Mouse (Mus musculus) layer of hippocampus, adult 11-12 months (tissue): ENCODE data around the gene Peli2.
"Not testable (repeated sequence)": the region's sequence is repeated elsewhere in the genome, so short reads cannot be mapped to it uniquely, and the experiment has no call there.

Source experiments
- DNase-seq: peaks from one replicate; pipeline ENCODE4 v3.0.0; 2022; ENCODE audit warnings: low spot score

Gene Peli2

GRCm38 (mm10) chr14:48120752-48121528 lies at the start of gene Peli2:
Gene Peli2 (plus strand): TSS chr14:48120823.
- peak; percentile 65 for DNase-seq

DNA sequence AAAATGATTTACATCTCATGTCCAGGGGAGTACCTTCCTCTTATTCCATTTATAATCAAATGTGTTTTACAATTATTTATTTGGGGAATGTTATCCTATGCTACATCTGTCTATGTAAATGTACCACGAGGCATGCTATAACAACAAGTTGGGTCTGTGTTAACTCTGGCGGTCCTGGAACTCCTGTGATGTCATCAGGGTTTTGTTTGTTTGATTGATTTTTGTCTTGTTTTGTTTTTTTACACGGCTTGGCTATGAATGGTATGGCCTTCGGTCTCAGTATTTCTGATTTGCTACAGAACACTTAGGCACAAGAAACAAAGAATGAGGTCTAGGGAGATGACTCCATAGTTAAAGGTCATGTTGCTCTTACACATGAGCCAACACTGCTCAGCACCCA lies 48.5 kb upstream of the Peli2 start:
- no peak for DNase-seq

DNA sequence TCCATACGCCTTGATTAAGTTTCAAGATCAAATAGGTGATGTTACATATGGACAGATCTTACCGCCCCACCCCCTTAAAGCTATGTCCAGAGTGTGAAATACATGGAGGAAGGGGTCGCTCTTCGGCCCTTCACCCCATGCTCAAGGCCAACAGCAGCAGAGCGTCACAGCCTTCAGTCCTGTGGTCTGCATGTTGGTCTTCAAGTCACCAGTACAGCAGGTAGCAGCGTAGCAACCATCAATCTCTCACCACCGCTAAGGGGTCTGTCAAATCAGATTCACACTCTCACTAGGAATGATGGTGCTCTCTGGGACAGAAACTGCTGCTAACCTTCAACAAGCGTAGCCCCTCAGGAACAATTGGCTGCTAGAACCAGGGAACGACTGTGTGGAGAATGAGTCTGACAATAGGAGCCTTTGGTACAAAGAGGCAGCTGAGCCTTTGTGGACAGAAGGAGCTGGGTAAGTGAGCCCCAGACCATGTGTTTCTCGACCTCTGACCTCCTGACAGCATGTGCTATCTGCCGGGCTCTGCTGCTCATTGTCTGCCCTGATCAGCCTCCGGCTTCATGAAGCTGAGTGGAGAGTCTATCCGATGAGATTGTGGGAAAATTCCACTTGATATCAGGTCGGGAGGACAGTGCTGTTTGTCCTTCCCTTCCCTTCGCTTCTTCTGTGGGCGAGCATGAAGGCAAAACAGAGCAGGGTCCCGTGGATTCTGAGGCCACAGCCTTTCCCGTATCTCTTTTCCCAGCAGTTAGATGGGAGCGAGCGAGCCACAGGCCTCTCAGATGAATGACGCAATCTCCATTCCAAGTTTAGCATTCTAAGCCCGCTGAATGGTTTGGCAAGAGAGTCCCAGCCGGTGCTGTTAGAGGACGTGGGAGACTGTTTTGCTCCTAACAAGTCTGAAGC lies 47.1 kb upstream of the Peli2 start:
- peak; percentile 69 for DNase-seq

- not testable (repeated sequence) for DNase-seq
These were observed 41.0 kb upstream of the Peli2 start for GRCm38 (mm10) chr14:48079574-48079973.

- DNase-seq = peak; percentile 39
These were observed 36.5 kb upstream of the Peli2 start for GRCm38 (mm10) chr14:48083836-48084812.

DNA sequence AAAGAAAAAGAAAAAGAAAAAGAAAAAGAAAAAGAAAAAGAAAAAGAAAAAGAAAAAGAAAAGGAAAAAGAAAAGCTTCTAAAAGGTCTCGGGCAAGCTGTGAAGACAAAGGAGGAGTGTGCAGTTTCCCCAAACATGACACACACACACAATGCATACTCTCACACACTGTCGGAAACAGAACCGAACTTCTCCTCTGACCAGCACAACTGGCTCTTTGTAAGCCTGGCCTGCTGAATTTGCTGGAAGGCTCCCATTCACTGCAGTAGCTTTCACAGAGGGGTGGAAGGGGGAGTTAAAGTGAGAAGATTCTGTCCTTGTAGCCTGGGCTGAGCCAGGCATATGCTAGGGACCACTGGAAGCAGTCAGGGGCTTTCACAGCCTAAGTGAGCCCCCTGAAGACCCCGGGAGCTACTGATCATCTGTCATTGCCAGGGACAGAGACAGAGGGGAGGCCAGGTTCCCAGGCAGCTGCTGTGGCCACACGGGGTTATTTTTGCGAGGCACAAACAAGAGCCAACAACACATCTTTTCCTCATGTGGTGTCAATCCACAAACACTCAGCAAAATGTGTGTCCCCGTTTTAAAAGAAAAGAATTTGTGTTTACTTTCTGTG lies 33.8 kb upstream of the Peli2 start:
- peak; percentile 33 for DNase-seq

DNA sequence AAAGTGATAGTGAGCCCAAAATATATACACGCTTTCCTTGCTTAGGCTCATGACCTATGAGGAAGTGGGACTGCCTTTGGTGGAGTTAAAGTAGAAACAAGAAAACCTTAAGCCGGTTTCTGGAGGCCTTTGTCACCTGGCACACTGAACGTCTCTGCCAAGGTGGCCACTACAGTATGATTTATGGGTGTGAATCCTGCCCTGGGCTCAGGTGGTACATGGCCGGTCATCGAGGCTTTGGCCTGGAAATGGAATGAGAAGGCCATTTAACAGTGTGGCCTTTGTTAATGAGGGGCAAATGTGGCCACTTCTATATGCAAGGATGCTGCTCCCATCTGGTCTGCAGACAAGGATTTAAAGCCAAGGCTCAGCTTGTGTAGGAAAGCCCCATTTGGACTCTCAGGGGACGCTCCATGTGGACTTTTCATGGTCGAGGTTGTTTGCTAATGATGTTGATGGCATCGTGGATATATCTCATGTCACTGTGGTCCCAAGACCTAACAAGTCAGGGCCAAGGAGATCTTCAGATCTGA lies 33.3 kb upstream of the Peli2 start:
- no peak for DNase-seq

DNA sequence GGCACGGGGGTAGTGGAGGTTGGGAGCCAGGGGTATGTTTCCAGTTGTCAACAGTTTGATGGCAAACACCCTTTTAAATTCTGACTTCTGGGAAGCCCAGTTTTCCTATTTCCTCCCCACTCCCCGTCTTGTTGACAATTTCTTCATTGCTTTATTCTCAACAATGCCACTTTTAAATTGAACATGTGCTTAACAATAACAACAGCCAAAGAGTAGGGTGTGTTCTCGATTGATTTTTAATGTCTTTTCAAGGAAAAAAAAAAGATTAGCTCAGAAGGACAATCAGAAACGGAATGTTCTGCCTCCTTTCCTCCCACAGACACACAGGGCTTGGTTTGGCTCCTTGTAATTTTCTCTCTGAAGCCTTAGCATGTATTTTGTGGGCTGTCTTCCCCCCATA lies 30.2 kb upstream of the Peli2 start:
- DNase-seq = no peak

DNA sequence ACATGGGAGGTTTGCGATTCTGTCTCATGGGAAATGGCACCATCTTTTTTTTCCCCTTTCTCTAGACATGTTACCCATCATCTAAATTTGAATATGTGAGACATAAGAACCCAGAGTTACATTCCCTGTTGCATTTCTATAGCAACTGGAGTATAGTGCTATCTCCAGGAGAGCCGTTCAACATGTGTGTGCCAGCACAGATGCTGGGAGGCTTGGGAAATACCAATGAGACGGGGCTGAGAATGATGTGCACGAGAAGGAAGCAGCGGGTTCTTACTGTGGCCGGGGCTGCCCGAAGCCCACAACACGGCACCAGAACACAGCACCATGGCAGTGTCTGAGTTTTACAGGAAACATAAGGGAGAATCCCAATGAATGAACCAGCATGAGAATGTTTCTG lies 29.5 kb upstream of the Peli2 start:
- DNase-seq = no peak

GRCm38 (mm10) chr14:48098253-48098652 lies 22.4 kb upstream of the Peli2 start:
- no peak for DNase-seq

- no peak for DNase-seq
These were observed 21.3 kb upstream of the Peli2 start for GRCm38 (mm10) chr14:48099354-48099753.

DNA sequence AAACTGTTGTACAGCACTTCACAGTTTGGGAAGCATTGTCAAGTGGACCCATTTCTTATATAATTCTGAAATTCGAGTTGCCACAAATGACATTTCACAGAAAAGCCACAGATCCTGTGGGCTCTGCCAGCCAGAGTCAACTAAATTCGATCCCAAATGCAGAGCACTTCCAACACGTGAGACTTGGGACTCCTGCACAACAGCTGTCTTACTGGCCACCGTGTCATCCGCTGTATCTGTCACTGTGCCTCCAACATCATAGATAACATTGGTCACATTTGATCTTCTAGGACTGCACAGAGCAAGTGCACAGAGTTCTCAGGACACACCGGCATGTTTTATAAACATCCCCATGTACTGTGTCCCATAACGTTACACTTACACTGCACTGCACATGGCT lies 14.2 kb upstream of the Peli2 start:
- no peak for DNase-seq

GRCm38 (mm10) chr14:48117986-48118385 lies 2.6 kb upstream of the Peli2 start:
- no peak for DNase-seq

GRCm38 (mm10) chr14:48119012-48119647 lies 1.5 kb upstream of the Peli2 start:
- DNase-seq = no peak

DNA sequence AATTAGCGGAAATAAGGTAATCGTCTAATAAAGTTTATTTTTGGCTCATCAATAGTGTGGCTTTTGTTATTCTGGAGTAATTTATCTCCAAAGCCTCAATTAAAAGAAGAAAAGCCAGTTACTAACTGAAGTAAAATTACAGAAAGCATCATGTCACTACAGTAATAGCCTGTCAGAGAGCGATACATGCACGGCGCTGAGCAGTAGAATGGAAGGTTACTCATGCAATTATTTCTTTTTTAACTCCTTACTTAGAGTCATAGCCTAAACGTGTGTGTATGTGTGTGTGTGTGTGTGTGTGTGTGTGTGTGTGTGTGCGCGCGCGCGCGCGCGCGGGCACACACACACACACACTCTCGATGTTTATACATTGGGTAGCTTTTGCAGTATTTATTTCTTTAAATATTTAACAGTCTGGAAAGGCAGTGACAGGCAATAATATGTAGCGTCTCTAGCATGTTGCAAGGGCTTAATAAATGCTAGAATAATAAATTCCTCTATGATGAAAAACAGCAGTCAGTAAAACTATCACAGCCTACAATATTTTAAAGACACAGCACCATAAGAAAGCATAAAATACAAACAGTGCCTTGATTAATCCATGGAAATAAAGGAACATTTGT lies 864 bp upstream of the Peli2 start:
- no peak for DNase-seq

DNA sequence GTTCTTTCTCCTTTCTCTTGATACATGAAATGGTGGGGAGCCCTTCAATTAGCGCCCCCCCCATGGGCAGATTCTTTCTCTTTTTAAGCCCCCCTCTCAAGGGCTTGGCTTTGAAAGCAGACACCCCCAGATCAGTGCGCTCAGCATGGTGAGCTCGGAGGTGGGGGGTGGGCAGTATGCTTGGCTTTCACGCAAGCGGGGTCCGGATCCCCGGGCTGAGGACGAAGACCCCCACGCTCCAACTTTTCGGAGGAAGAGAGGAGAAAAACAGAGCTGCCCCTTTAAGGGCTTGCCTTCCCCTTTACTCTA lies 226 bp upstream of the Peli2 start:
- DNase-seq = no peak

GRCm38 (mm10) chr14:48121529-48122517 lies 1.2 kb downstream of the Peli2 start:
- DNase-seq = no peak

DNA sequence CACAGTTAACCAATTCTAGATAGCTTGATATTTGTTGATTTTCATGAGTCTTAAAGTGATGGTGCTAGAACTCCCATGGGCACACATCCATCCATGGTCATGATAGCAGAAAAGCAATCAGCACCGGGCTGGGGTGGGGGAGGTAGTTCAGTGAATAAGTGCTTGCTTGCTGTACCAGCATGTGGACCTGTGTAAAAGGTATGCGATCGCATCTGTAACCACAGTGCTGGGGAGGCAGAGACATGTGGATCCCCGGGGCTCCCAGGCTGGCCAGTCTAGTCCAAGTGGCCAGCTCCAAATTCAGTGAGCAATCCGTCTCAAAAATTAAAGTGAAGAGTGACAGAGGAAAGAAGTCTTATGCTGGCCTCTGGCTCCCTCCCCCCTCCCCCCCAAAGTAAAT lies 3.4 kb downstream of the Peli2 start:
- DNase-seq = no peak

- no peak for DNase-seq
These were observed 4.2 kb downstream of the Peli2 start for GRCm38 (mm10) chr14:48124816-48125215.
